Mouse (Mus musculus) spleen, postnatal 36 days (tissue): ENCODE measurements around the gene Abhd16b.

Experiments used
- DNase-seq, 2 experiments: peaks; one replicate each; pipeline ENCODE4 v3.0.0; 2022; ENCODE audit warnings: low spot score in 2 of 2, mixed read lengths in 1 of 2

Abhd16b gene

DNA sequence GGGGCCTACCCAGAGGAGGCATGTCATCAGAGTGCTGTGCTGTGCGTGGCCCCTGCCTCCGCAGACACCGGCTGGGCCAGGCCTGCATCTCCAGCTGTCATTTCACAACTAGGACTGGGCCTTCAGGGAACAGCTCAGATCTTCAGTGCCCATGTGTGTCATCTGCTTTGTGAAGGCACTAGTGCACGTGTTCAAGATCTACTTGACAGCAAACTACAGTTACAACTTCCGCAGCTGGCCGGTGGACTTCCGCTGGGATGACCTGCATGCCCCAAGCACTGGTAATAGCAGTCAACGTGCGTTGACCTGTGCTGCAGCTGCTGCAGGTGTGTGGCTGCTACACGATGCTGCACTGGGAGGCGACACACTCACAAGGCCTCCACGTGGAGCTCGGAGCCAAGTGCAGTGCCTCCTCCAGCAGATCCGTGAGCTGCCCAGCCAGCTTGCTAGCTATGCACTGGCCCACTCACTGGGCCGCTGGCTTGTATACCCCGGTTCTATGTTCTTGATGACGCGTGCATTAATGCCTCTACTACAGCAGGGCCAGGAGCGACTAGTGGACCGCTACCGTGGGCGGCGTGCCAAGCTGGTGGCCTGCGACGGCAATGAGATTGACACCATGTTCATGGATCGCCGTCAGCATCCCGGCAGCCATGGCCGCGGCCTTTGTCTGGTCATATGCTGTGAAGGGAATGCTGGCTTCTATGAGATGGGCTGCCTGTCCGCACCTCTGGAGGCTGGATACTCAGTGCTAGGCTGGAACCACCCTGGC lies at the start of gene Abhd16b:
TSS of gene Abhd16b (plus strand) at position 51 of the 772 bp plus-strand sequence.
- DNase-seq = no peak

- no peak for DNase-seq
Observed at GRCm38 (mm10) chr2:181452181-181452580, 40.8 kb upstream of the Abhd16b start.

GRCm38 (mm10) chr2:181453274-181453673 lies 39.7 kb upstream of the Abhd16b start:
- DNase-seq = no peak

- no peak for DNase-seq
Observed at GRCm38 (mm10) chr2:181455899-181456298, 37.1 kb upstream of the Abhd16b start.

DNA sequence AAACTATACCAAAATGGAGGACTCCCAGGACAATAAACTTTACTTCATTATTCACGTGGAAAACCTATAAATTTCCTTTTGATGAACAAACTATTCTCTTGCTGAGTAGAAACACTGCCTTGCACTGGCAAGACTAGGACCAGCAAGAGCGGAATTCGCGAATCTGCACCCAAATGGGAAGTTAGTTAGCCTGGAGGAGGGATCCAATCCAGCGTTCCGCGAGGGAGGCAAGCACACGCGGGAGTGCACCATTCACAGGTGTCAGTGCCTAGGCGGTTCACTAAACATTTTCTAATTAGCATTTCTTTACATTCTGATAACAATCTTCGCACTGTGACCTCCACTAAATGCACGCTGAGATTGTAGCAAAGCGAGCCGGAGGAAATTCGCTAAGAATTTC lies 35.2 kb upstream of the Abhd16b start:
- DNase-seq = no peak

DNA sequence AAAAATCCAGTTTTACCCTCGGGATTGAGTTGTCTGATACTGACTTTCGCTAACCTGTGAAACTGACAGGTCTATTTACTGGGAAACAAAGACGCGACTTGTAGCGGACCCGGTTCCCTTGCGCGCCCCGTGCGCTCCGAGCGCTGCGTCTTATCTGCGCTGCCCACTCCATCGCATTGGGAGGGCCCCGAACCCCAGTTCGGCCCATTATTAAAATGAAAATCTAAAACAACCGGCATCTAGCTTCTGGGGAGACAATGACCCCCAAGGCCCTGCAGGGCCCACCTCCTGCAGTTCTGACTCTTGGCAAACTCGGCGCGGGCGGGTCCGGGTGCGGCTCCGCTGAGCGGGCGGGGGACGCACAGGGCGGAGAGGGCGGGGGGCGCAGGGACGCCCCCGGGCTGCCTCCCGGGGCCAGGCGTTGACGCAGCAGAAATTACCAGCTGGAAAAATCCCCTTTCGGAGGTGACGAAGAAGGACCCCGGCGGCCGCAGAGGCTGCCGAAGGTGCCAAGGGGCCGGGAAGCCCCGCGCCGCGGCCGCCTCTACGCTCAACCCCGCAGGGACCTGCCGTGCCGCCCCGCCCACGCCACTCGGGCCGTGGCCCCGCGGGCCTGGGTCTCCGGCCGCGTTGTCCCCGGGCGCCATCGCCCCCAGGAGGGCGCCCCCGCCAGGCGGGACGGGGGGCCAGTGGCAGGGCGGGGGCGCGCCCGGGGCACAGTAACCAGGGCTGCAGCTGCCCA lies 34.4 kb upstream of the Abhd16b start:
- DNase-seq = peak in 1 of 2 experiments; percentile 11

DNA sequence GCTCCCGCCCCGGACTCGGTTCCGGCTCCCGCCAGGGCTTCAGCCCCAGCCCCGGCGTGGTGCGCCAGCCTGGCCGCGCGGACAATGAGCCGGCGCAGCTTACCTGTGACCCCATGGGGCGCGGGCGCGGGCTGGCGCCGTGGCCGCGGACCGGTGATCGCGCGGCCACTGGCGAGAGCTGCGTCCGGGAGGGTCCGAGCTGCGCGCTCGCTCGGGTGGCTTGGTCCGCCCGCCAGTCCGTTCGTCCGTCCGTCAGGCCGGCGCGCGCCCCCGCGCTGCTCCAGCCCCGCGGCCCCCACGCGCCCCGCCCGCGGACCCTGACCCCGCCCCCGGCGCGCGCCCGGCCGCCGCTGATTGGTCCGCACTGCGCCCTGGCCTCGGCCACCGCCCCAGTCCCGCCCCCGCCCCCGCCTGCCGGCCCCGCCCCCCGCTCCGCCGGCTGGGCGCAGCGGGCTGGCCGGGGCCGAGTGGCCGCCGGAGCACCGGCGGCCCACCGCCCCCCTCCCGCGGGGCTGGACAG lies 33.8 kb upstream of the Abhd16b start, which contains the start of gene Zbtb46:
TSS of gene Zbtb46 (minus strand) at position 274 of the 520 bp plus-strand sequence.
- peak; percentile 76 to 79 for DNase-seq

DNA sequence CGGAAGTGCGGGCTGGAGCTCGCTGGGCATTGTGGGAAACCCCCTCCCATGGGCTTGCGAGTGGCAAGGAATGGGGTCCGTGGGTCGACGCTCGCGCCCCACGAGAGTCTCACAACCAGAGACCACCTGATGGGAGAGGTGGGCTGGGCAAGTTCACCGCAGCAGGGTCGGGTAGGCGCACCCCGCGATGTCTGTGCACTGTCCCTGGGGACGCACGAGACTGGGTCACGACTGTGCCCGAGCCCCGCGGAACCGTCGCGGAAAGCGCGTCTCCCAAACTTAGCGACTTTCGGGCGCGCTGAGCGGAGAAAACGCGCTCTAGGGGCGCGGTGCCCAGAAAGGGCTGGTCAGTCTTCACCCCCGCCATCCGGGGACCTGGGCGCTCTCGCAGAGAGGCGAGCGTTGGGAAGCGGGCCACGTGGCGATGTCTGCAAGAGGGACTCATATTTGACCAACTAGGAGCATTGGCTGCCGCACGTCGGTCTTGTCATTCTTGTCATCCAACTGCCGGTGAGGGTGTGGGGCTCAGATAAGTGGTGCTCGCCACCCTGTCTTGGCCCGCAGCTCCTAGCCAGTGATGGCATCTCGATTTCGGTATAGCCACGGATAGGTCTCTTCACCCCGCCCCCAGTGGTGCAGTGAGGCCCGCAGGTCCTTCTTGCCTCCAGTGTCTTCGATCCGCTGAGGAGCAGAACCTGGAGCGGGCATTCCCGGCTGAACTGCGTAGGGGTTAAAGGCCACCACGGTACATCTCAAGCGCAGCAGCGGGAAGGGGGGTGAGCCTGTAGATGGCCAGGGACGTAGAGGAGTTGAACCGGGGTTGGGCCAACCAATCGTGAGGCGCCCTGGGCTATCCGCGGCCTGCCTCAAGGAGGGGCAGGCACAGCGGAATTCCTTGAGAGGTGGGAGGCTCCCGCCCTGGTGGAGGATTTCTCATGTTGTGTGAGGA lies 33.1 kb upstream of the Abhd16b start:
- peak; percentile 43 to 57 for DNase-seq

DNA sequence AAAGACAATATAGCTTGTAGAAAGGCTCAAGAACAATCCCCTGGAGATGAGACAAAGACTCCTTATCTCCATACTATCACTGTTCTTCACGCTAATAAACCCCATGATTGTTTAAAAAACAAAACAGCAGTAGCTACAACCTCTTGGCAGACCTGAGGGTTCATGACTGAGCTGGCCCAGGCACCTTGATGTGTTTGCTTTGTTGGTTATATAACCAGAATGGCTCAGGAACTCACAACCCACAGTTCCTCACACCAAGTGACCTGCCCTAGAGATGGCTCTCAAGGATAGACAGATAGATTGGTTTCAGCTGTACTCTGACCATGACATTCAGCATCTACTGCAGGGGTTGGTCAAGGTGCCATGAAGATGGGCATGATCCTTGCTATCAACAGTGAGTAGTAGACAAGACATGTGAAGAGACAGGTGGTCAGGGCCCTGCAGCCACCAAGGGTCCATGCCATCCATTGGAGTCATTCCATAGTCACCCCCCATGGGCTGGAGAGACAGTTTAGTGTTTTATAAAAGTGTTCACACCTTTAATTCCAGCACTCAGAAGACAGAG lies 31.4 kb upstream of the Abhd16b start:
- DNase-seq = no peak

DNA sequence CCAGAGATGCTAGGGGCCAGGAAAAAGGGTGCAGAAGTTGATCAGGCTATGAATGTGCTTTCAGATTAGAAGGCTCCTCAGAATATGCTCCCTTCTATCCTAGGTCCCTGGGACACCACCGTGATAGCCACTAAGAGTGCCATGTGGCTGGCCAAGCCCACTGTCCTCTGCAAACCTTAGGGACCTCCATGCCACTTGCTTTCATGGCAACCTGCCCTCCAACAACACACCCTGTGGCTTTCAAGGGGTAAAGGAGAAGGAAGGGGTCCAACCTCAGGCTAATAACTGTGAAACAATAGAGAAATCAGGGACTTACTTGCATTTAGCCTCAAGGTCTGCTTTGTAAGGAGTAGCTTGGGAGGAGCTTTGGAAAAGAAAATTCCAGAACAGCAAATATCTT lies 30.4 kb upstream of the Abhd16b start:
- DNase-seq = no peak

GRCm38 (mm10) chr2:181463008-181463738 lies 29.8 kb upstream of the Abhd16b start:
- peak in 1 of 2 experiments; percentile 19 for DNase-seq

- DNase-seq = no peak
Observed at GRCm38 (mm10) chr2:181465423-181465822, 27.6 kb upstream of the Abhd16b start.

DNA sequence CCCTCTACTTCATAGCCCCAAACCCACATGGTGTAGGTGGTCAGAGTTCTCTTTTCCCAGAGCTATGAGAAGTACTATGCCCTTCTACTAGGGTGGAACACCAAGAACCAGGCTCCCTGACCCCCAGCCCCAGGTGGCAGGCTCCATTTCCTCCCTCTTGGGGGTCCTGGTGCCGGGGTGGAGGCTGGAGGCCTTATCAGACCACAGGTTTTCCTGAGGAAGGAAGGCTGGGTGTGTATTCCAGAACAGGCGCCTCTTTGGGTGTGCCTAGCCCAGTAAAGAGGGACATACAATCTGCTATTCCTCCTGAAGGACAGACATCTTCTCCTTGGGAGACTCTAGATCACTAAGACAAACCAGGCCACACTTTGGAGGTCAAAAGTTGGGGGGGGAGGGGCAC lies 22.7 kb upstream of the Abhd16b start:
- no peak for DNase-seq

DNA sequence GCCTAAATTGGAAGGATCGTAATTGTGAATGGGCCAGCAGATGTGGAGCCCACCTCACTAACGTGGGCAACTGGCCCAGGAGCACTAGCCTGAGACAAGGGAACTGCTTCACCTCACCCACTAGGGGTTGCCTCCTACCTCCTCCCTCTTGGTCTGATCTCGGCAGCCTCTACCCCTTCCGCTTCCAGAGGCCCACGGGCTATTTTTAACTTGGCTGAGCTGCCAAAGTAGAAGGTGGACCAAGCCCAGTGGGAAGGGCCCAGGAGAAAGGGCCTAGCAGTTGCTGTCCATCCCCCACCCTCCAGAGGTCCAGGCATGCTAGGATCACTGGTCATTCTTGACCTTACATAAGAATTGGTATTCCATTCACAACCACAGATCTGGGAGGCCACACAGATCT lies 21.8 kb upstream of the Abhd16b start:
- no peak for DNase-seq

DNA sequence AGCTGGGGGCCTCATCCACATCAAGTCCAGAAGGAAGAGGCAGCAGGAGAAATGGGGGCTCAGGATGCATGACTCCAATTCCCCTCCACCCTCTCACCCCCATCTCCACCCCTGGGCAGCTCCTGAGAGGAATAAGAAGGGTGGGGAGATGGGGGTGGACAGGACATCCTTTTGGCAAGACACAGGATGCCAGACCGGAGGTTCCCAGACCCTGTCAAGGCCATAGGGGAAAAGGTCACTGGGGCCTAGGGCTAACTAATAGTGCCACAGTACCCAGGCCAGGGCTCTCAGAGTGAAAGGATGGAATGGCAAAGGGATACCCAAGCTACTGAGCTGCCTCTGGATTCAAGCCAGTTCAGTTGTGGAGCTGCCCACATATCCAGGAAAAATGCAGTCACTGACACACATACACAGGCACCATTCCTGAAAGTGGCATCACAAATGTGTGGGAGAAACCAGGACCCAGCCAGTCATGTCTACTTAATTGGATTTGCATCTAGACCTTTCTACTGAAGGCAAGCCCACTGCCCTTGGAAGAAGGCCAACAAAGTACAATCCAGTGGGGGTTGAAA lies 20.7 kb upstream of the Abhd16b start:
- DNase-seq = no peak

DNA sequence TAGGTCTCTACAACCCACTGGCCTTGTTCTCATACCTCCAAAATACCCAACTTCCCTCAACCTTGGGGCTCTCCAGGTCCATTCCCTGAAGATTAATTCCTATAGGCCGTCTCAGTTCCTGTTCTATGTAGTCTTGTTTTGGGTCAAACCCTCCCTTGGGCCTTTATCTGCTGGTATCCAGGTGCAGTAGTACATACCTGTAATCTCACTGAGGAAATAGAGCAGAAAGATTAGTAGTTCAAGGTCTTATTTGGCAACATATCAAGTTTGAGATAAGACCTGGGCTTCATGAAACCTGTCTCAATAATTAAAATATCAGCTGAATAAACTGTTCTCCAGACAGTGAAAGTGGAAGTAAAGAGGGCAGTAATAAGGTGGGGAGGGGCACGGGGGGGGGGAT lies 9.9 kb upstream of the Abhd16b start:
- no peak for DNase-seq

GRCm38 (mm10) chr2:181483562-181484318 lies 9.3 kb upstream of the Abhd16b start:
- peak; percentile 62 to 71 for DNase-seq

- no peak for DNase-seq
Observed at GRCm38 (mm10) chr2:181484456-181485233, 8.4 kb upstream of the Abhd16b start.

DNA sequence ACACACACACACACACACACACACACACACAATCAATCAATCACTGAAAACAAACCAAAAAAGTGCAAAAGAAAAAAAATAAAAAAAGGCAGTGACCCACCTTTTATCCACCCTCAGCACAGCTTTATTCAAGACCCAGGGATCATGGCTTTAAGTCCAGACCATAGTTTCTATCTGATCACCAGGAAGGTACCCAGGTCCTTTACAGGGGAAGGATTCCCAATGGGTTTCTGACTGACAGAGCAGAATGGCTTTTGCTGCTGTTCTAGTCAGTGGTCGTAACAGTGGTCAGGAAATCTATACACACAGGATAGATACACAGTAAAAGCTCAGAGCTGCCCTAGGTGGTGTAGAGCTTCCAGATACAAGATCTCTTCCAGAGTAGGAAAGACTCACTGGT lies 7.3 kb upstream of the Abhd16b start:
- no peak for DNase-seq
